Mouse (Mus musculus) heart, embryonic 11.5 days (tissue): ENCODE results near the gene Dhrs4. TPM values are rescaled to one million over a fixed set of nuclear protein-coding genes. Genes with fewer than 3 reads are reported as not detected.

Experiments used
- ATAC-seq: fragments of 200-750 bp; cut with Nextera tagmentation; replicated peaks from 2 replicates; pipeline ENCODE4 v1.8.0; 2017; ENCODE audit warnings: moderate library complexity; ENCODE audit not compliant: insufficient number of reproducible peaks, low FRiP score, low TSS enrichment
- H3K27ac ChIP-seq: fragments of 300-500 bp; sonication (generic); 2 replicates; pipeline ENCODE4 v1.5.1; 2014; ENCODE audit warnings: mild to moderate bottlenecking, low read depth, low read length
- H3K27me3 ChIP-seq: fragments of 300-500 bp; sonication (generic); 2 replicates; pipeline ENCODE4 v1.6.1; 2014; ENCODE audit warnings: mild to moderate bottlenecking, low read length, mixed read lengths; ENCODE audit not compliant: control insufficient read depth, insufficient read depth
- H3K36me3 ChIP-seq: fragments of 300-500 bp; sonication (generic); 2 replicates; pipeline ENCODE4 v1.6.1; 2014; ENCODE audit warnings: mild to moderate bottlenecking, low read length, moderate library complexity, mixed read lengths; ENCODE audit not compliant: control insufficient read depth, insufficient read depth
- H3K4me1 ChIP-seq: fragments of 300-500 bp; sonication (generic); 2 replicates; pipeline ENCODE4 v1.6.1; 2014; ENCODE audit warnings: low read length; ENCODE audit not compliant: control insufficient read depth, insufficient read depth
- H3K4me2 ChIP-seq: fragments of 300-500 bp; sonication (generic); 2 replicates; pipeline ENCODE4 v1.6.1; 2014; ENCODE audit warnings: mild to moderate bottlenecking, moderate library complexity
- H3K4me3 ChIP-seq: fragments of 300-500 bp; sonication (generic); 2 replicates; pipeline ENCODE4 v1.5.1; 2014; ENCODE audit warnings: low read depth, low read length
- H3K9ac ChIP-seq: fragments of 300-500 bp; sonication (generic); 2 replicates; pipeline ENCODE4 v1.6.1; 2014; ENCODE audit warnings: mild to moderate bottlenecking, low read depth, low read length, moderate library complexity
- H3K9me3 ChIP-seq: fragments of 300-500 bp; sonication (generic); replicated peaks from 2 replicates; pipeline ENCODE4 v1.6.1; 2016; ENCODE audit warnings: low read length; ENCODE audit not compliant: control insufficient read depth
- WGBS: fragments of 180-500 bp; shearing (Covaris S2); extraction: QIAGEN DNeasy Blood & Tissue Kit; methylation state at CpG from one replicate; pipeline ENCODE4 v1.1.7; 2014; ENCODE audit not compliant: insufficient replicate concordance; 5-methylcytosine and 5-hydroxymethylcytosine counted together
- polyA plus RNA-seq: library from polyadenylated mRNA; unstranded; fragments of >200 nt; fragmentation: Nextera tagmentation; extraction: Ambion mirVana; gene quantifications from 2 replicates; pipeline ENCODE4 v1.2.1, GENCODE M21; 2014

Gene Dhrs4
- polyA plus RNA-seq, 1 experiment from 2014 or later, result 22.0 TPM

DNA sequence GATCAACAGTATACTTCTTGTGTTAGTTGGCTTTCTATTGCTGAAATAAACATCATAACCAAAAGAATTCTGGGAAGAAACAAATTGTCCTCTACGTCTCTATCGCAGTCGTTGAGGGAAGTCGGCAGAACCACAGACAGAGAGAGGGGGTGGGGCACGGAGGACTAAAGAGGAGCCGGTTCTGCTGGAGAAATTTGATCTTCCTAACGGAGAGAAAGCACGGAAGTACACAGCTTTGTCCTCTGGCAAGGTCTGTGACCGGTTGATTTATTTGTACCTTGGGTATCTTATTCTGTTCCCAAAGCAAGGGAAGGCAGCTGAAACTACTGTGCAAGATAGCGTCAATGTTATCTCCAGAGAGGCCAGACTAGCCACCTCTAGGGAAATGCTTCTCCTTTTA is 7.8 kb upstream of the Dhrs4 start:
- no peak for ATAC-seq
- H3K4me3 ChIP-seq, result no peak overlapping the region
- H3K9ac ChIP-seq, result peak overlapping the region; percentile 39; the same call in 1 of the 2 replicates
- WGBS, result 5% methylated on average over 10 of the region's 10 CpGs
- no peaks in the 10 kb centered on the region for H3K4me1 ChIP-seq
- 0 out of 2 replicates have a peak, but pooled peaks cover 2% of the 10 kb centered on the region for H3K27me3 ChIP-seq
- no peaks in the 10 kb centered on the region for H3K9me3 ChIP-seq
- H3K4me2 ChIP-seq, result peak overlapping the region; percentile 52
- no peak overlapping the region for H3K27ac ChIP-seq
- H3K36me3 ChIP-seq, result no peaks in the 10 kb centered on the region

DNA sequence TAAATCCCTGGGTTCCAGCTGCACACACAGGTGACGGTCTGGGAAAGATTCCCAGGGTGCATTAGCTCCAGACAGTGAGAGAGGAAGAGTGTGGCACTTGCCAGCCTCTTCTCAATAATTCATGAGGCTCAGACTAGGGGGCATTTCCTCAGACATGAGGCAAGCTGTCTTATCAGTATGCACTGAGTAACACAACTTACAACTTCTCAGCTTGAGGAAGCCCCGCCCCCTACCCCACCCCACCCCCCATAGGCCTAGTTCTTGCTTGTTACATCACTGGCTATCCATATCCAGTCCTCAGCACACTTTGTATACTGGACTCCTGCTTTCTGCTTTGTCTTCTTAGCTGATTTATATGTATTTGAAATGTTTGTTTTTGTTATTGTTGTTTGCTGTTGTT is 2.9 kb upstream of the Dhrs4 start:
- 52% methylated on average over 2 of the region's 2 CpGs for WGBS

DNA sequence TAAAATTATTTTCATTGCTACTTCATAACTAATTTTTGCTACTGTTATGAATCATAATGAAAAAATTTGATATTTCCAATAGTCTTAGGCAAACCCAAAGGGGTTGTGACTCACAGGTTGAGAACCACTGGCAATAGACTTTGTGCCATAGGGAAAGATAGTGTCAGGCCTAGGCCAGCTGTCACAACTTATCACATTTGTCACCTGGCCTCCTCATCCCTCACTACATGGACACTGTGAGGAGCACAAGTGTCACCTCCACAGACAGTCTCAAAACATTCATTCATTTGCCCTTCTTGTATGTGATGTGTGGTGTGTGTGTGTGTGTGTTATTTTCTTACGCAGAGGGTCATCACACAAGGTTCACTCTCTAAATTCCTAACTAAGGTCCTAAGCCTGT is 1.1 kb upstream of the Dhrs4 start:
- Histone ChIP-seq H3K9ac (no peak overlapping the region), H3K27ac (no peak overlapping the region), H3K27me3 (no peaks in the 10 kb centered on the region), H3K4me1 (no peaks in the 10 kb centered on the region), H3K36me3 (no peaks in the 10 kb centered on the region), H3K9me3 (no peaks in the 10 kb centered on the region), H3K4me2 (no peak overlapping the region), H3K4me3 (no peak overlapping the region)
- WGBS, result 91% methylated on average over 1 of the region's 1 CpGs
- ATAC-seq, result no peak

More for the DNA sequence above, 2.9 kb upstream of the Dhrs4 start:
- Histone ChIP-seq H3K27ac (no peak overlapping the region), H3K9ac (no peak overlapping the region), H3K36me3 (no peaks in the 10 kb centered on the region), H3K27me3 (no peaks in the 10 kb centered on the region), H3K4me2 (no peak overlapping the region), H3K4me3 (no peak overlapping the region), H3K4me1 (no peaks in the 10 kb centered on the region), H3K9me3 (no peaks in the 10 kb centered on the region)
- no peak for ATAC-seq

- WGBS, result 60% methylated on average over 5 of the region's 5 CpGs
These were observed 729 bp upstream of the Dhrs4 start for GRCm38 (mm10) chr14:55477829-55478228.

GRCm38 (mm10) chr14:55479629-55480028 is 1.1 kb downstream of the Dhrs4 start:
- Histone ChIP-seq H3K27ac (no peak overlapping the region), H3K4me1 (no peaks in the 10 kb centered on the region), H3K9ac (no peak overlapping the region), H3K4me2 (no peak overlapping the region), H3K27me3 (no peaks in the 10 kb centered on the region), H3K36me3 (no peaks in the 10 kb centered on the region), H3K9me3 (no peaks in the 10 kb centered on the region), H3K4me3 (no peak overlapping the region)
- ATAC-seq, result no peak
- 87% methylated on average over 10 of the region's 10 CpGs for WGBS

More at GRCm38 (mm10) chr14:55477829-55478228, 729 bp upstream of the Dhrs4 start:
- Histone ChIP-seq H3K36me3 (no peaks in the 10 kb centered on the region), H3K27ac (no peak overlapping the region), H3K9me3 (no peaks in the 10 kb centered on the region), H3K4me1 (no peaks in the 10 kb centered on the region), H3K9ac (no peak overlapping the region), H3K4me2 (peak overlapping the region; percentile 62; the same call in 1 of the 2 replicates), H3K4me3 (no peak overlapping the region), H3K27me3 (no peaks in the 10 kb centered on the region)
- ATAC-seq, result no peak

- no peak overlapping the region for H3K27ac ChIP-seq
- H3K36me3 ChIP-seq, result no peaks in the 10 kb centered on the region
- no peak overlapping the region for H3K4me2 ChIP-seq
- no peaks in the 10 kb centered on the region for H3K9me3 ChIP-seq
- WGBS, result 72% methylated on average over 5 of the region's 5 CpGs
- ATAC-seq, result no peak
- no peaks in the 10 kb centered on the region for H3K27me3 ChIP-seq
- no peak overlapping the region for H3K9ac ChIP-seq
- H3K4me1 ChIP-seq, result no peaks in the 10 kb centered on the region
- no peak overlapping the region for H3K4me3 ChIP-seq
These were observed 6.0 kb downstream of the Dhrs4 start for GRCm38 (mm10) chr14:55484430-55485085.

DNA sequence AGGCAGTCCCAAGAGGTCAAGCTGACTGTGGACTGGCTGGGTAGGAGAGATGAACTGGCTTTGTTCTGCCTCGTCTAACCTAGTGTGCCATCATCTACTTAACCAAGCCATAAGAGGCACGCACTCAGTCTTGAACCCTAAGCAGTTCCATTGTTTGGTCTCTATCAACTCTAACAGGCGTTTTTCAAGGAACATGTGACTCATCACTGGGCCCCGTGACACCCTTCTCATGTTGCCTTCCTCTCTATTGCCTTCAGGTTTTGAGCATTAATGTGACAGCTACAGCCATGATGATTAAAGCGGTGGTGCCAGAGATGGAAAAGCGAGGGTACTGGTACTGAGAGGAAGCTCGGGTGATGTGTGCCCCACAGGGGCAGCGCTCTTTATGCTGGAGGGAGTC is 8.3 kb downstream of the Dhrs4 start:
- Histone ChIP-seq H3K27ac (no peak overlapping the region), H3K9me3 (no peaks in the 10 kb centered on the region), H3K4me2 (no peak overlapping the region), H3K36me3 (no peaks in the 10 kb centered on the region), H3K4me1 (peaks cover 4% of the 10 kb centered on the region; the same call in 1 of the 2 replicates), H3K9ac (no peak overlapping the region), H3K4me3 (no peak overlapping the region), H3K27me3 (no peaks in the 10 kb centered on the region)
- 72% methylated on average over 8 of the region's 8 CpGs for WGBS
- ATAC-seq, result no peak

- WGBS, result under 1% methylated on average over 68 of the region's 68 CpGs
- H3K4me1 ChIP-seq, result peaks cover 4% of the 10 kb centered on the region; the same call in 1 of the 2 replicates
- ATAC-seq, result peak; percentile 74
- H3K27me3 ChIP-seq, result 0 out of 2 replicates have a peak, but pooled peaks cover 2% of the 10 kb centered on the region
- no peaks in the 10 kb centered on the region for H3K36me3 ChIP-seq
- H3K9me3 ChIP-seq, result no peaks in the 10 kb centered on the region
- H3K4me3 ChIP-seq, result peak within 1 kb of the TSS; percentile 76
- peak within 1 kb of the TSS; percentile 29; the same call in 1 of the 2 replicates for H3K27ac ChIP-seq
- H3K9ac ChIP-seq, result peak within 1 kb of the TSS; percentile 71
- peak within 1 kb of the TSS; percentile 99 for H3K4me2 ChIP-seq
These were observed 12.0 kb downstream of the Dhrs4 start, which contains the start of gene Carmil3 for GRCm38 (mm10) chr14:55490361-55491201. Gene Carmil3, plus strand, starts transcription at chr14:55490651.
